Mouse (Mus musculus) thymus, adult 18-20 months (tissue): Measurements from ENCODE around the gene Tor1aip2.
A peak's percentile ranks its signal among the peaks of the same experiment; 100 is the strongest.

Experiments used
- DNase-seq, 2 experiments: peaks; one replicate each; pipeline ENCODE4 v3.0.0; 2022; ENCODE audit warnings: mixed read lengths in 2 of 2

Tor1aip2 gene

DNA sequence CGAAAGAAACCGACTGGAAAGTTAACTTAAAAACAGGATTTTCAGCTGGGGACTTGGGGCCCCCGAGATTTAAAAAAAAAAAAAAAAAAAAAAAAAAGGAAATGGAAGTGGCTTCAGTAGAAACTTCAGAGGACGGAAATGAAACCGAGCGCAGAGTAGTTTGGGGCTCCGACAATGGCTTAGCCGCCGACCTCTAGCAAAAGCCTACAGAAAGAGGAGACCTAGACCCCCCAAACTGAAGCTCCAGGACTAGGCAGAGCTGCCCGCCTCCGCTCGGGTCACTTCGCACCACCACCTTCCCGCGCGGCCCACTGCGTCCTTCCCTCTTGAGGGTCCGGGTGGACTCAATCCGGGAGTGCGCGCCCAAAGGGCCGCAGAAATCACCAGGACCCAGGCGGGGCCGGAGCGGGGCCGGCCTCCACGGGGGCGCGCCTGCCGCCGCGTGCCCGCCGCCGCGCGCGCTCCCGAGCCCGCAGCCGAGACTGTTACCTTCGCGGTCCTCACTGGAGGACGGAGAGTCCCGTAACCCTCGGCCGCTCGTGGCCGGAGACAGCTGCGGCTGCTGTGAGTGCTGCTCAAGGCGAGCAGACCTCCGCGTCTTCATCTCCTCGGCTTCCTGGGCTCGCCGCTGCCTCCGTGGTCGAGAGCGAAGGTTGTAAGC is at the start of gene Tor1aip2:
TSS of gene Tor1aip2 (plus strand) at position 135 of the 661 bp plus-strand sequence.
- DNase-seq, result no peak

DNA sequence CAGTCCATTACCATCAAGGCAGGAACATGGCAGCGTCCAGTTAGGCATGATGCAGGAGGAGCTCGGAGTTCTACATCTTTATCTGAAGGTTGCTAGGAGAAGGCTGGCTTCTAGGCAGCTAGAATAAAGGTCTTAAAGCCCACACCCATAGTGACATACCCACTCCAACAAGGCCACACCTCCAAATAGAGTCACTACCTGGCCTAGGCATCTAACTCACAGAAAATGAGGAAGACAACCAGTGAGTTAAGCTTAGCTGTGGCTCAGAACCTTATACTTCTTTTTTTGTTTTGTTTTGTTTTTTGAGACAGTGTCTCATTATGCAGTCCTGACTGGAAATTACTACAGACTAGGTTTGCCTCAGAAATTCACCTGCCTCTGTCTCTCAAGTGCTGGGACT is 47.6 kb upstream of the Tor1aip2 start:
- DNase-seq, result no peak

DNA sequence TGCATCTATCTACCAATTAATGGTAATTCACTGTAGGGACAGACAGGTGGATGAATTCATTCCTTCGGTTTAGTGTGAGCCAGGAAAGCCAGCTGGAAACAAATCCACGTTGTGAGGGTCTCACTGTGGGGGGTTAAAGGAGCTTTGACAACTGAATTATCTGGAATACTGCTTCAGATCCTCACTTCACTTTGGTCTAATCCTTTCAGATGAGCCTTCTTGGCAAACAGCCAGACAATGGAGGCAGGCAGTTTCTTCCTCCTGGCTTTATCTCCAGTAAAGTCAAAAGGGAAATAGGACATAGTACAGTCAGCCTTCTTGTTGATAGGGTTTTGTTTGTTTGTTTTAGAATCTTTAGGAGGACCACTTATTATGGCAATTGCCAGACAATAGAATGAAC is 45.8 kb upstream of the Tor1aip2 start:
- DNase-seq, result no peak

DNA sequence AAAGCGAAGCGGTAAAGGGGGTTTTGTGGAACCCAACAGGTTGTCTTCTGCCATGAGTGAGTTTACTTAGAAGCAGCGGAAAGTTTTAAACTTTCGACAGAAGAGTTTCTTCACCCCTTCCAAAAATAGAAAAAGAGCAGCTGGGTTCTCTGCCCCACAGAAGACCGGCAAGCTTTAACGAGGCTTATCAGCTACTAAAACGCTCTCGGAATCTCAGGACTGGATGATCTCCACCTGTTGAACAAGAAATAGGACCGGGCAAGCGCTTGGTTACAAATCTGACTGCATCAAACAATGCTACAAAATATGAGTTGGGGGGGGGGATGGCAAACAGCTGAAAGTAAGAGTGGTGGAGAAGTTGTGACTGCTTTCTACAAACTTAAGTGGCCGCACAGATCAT is 44.8 kb upstream of the Tor1aip2 start:
- DNase-seq, result no peak

DNA sequence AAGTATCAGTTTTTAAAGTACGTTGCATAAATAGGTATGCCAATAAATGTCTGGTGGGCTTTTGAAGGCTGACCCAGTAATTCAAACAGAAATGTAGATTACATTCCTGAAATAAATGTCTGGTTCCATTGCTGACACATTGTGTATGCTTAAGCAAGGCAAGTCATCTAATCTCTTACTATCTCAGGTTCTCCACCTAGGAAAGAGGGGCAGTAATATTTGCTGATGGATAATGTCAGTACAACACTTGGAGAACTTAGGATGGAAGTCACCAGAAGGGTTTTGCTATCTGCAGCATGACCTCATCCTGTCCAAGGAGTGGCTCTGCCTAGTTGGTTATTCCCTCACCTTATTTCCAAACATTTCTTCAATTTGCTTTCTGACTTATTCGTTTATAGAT is 40.7 kb upstream of the Tor1aip2 start:
- no peak for DNase-seq

DNA sequence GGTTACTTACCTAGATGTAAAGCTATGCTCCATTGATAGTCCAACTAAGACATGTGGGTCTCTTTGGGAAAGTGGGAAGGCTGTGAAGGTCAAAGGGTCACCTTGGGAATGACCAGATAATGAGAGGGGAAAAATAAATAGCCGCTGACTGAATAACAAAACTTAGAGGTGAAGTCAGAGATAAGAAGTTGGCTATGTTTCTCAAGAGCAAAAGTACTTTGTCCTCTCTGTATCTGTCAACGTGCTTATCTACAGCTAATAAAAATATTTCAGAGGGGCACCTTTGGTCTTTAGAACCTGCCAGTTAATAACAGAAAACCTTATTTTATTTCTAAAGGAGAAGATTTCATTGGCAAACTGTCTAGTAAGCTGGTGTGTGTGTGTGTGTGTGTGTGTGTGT is 39.6 kb upstream of the Tor1aip2 start:
- no peak for DNase-seq

DNA sequence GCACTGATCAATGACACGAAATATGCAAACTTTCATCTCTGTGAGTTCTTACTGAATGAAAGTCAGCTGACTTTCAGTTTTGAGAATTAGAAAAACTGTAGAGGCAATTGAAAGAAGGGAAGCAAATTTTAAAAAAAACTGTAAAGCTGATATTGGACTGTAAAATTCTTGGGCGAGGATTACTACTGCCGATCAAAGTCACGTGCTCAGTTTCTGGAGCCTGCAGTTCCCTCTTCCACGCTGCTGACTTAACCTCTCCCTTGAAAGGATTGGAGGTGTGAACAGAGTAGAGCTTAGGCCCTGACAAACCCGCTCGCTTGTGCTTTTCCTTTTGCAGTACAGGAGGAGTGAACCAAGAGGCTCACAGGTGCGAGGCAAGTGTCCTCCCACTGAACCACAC is 32.8 kb upstream of the Tor1aip2 start:
- no peak for DNase-seq

DNA sequence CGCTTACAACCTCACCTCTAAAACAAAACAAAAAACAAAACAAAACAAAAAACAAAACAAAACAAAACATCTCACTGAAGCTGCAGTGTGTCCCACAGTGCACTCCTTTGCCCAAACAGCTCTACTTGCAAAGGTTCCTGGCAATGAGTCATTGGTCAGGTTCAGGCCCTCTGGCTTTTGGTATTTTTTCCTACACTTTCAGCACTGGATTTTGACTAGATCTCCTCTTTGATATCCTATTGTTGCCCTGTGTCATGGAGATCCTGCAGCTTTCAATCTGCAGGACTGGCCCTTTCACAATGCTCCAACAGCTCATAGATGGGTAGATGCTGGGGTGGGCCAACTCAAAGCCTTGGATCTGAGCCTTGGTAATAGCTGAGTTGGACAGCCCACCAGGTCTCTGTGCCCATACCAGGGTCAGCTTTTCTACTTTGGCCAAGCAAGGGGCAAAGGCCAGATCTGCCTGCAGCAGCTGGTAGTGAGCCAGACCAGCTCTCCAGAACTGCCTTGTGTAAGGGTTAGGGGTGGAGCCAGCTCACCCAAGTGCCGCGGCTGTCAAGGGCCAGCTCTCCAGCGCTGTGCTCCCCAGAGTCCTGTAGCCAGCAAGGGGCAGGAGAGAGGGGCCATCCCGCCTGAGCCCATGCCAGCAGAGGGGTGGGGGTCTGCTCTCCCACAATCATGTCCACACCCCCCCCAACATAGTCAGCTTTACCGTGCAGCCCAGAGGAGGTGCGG is 31.8 kb upstream of the Tor1aip2 start:
- DNase-seq, result no peak

DNA sequence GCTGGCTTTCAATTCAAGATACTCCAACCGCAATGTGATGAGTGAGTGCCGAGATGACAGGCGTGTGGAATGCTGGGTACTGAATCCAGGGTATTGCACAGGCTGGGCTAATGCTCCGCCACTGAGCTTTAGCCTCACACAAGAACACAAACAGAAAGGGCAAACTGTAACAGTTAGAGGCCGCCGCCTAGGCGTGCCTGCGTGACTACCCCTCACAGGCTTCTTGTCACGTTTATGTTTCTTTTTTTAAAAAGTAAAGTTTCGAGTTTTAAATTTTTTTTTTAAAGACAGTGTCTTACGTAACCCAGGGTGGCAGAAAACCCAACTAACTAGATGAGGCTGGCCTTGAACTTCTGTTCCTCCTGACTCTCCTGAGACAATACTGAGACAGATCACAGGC is 29.3 kb upstream of the Tor1aip2 start:
- DNase-seq, result no peak

DNA sequence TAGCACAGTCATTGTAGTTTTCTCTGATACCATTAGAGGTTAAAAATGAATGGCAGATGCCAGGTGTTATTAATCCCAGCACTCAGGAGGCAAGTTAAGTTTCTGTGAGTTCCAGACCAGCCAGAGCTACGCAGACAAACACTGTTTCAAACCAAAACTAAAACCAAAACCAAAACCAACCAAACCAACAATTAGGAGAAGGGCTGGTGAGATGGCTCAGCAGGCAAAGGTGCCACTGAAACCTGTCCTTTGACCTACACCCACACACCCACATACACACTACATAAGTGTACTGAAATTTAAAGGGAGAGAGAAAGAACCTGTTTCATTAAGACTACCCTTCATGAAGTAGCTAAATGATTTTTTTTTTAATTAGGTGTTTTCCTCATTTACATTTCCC is 26.2 kb upstream of the Tor1aip2 start:
- no peak for DNase-seq

DNA sequence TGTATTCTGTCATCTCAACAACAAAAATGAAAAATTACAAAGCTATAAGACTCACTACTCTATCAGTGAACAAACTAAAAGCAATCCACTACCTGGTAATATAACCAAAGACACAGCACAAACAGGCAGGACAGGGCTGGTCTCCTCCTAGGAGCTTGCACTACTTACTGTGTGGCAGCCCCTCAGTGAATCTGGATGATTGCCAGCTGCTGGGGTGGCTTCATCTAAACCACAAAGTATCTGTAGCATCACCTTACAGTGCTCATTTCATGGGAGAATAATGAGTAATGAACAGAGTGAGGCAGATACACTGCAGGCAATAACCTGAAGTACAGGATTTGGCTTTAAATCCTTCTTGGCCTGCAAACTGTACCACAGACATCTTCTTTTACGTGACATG is 15.4 kb upstream of the Tor1aip2 start:
- DNase-seq, result no peak

DNA sequence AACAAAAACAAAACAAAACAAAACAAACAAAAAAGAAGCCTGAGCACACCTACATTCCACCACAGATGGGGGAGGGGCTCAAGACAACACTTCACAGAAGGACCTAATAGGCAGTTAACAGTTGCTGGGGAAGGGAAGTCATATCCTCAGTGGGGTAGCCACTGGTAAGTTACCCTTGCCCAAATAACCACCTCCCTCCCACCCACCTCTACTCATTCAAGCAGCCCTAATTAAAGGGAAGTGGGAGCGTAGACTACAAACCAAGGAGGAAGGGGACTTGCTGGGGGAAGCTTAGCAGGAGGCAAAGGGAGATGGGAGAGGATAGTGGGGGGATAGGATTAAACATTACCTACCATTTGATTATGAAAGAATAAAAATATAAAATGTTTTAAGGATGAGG is 14.8 kb upstream of the Tor1aip2 start:
- DNase-seq, result no peak

DNA sequence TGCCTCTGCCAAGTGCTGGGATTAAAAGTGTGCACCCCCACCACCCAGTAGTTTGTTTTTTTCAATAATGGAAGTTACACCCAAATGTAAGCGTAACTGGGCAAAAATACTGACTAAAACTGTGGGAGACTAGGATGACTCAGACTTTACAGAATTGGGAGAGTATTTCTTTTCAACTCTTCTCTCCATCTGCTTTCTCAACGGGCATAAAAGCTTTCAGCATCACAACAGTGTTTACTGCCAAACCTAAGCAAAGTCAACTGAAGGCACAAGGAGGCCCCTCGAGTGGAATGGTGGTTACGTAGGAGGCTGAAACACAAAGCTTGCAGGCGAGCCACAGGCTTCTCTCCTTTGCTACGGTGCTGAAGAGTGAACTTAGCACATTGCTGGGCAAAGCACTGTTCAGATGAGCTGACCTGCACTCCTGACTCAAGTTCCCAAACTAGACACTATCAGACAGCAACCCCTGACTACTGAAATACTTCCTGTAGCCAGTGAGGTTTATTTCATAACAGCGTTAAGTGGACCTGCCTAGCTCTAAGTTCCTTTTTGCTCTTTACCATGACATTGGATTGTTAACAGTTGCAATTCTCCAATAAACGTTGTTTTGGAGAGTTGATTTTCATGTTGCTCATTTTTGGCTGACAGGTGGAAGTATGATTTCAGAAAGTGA is 10.2 kb upstream of the Tor1aip2 start:
- no peak for DNase-seq

DNA sequence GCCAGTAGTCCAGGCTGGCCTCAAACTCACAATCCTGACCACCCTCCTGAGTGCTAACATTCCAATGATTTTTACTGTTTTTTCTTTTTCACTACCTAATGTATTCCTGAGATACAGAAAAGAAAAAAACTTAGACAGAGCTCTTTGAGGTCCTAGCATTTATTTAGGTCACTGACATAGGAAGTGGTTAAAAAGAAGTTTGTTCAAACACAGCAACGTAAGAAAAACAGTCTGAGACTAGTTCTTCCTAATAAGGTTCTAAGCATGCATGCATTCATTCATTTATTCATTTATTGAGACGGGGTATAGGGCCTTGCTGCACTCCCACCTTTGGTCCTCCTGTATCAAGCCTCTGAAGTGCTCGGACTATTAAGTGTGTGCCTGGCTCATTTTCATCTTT is 7.4 kb upstream of the Tor1aip2 start:
- DNase-seq, result no peak

DNA sequence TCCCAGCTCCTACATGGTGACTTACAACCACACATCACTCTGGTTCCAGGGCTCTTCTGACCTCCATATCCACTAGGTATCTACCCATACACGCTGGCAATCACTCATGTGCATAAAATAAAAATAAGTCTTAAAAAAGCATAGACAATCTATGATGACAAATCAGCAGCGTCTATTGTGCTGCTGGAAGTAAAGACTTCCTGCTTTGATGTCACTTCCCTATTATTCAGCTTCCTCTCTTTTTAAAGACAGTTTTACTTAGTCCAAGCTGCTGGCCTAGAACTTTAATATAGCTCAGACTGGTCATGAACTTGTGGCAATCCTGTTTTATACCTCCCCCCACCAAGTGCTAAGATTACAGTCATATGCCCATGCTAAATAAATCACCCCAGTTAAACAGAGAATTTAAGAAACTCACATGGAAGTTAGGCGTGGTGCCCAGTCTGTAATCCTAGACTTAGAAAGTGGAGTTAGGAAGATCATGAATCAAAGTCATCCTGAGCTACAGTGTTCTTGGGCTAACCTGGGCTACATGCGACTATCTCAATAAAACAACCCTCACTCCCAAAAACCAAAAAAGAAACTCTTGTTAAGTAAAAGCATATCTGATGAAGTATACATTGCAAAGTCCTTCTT is 6.7 kb upstream of the Tor1aip2 start:
- no peak for DNase-seq

DNA sequence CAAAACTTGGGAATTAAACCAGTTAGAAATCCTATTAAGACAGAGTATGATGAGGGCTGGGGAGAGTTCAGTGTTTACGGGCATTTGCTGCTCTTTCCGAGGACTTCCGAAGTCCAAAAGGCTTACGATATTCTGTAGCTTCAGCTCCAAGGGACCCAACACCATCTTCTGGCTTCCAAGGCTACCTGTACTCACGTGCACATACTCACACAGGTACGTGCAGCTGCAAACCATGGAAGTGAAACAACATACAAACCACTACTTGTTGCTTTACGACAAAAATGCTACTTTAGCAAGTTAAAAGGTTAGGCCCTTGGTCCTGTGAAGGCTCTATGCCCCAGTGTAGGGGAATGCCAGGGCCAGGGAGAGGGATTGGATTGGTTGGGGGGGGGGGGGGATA is 1.3 kb upstream of the Tor1aip2 start:
- no peak for DNase-seq

DNA sequence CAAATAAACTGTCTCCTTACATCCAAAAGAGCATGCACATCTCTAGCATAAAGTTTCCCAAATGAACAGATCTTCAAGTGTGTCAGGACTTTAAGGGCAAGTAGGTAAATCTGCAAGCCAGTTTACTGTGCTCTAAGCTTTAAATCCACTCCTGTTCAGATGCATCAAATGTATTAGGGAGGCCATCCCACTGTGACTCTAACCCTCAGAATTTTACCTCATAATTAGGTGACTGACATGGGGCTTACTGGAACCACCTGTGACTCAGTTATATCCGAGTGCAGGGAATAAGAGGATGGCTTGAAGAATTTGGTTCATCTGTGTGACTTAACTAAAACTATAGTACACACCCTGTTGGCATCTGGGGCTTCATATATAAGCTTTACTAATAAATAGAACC is 542 bp upstream of the Tor1aip2 start:
- DNase-seq, result no peak

DNA sequence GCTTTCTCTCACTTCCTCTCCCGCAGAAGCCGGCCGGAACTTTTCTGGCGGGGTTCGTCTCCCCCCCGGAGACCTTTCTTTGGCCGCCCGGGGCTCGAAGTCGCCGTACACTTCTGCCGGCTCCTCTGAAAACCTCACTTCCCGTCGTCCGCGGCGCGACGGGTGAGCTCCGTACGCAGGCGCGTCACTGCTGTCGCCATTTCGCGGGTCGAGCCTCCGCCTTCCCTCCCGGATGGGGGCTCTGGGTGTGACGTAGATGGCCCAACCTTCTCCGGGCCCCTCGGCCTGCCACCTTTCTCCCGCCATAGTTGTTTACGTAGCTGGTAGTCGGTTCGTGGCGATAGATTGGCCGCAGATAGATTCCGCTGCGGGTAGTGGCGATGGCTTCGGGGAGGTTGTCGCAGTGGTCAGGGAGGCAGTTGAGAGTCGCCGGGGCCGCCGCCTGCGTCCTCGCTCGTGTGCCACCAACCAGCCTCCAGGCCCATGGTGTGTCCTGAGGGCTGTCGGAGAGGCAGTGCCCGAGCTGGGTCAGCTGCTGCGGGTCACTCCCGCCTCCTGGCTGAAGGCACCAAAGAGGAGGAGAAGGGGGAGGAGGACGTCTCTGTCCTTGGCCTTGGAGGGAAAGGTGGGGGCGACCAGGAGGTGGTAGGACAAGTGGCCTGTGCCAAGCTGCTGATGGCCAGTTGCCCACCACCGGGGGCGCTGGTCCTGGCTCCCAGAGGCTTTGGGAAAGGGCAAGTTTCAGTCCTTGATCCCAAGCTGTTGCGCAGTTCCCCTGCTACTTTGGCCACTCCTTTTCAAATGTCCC is 931 bp downstream of the Tor1aip2 start, which contains the start of gene Tor1aip1:
TSS of gene Tor1aip1 (minus strand) at position 551 of the 808 bp plus-strand sequence.
- DNase-seq, result peak; percentile 98

DNA sequence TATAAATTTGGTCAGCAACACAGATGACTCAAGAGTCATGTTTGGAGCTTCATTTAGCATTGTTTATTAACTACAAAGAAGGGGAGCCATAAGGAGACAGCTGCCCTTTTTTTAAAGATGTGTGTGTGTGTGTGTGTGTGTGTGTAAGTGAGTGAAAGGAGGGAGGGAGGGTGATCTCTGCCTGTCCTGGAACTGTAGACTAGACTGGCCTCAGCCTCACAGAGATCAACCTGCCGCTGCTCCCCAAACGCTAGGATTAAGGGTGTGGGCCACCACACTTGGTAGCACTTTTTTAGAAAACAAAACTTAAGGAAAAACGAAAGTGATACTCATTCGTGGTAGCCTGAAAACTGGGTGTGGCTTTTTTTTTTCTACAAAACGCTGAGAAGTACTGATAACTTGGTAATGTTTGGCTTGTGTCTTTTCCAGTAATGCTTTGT is 2.0 kb downstream of the Tor1aip2 start:
- peak in 1 of 2 experiments; percentile 15 for DNase-seq

DNA sequence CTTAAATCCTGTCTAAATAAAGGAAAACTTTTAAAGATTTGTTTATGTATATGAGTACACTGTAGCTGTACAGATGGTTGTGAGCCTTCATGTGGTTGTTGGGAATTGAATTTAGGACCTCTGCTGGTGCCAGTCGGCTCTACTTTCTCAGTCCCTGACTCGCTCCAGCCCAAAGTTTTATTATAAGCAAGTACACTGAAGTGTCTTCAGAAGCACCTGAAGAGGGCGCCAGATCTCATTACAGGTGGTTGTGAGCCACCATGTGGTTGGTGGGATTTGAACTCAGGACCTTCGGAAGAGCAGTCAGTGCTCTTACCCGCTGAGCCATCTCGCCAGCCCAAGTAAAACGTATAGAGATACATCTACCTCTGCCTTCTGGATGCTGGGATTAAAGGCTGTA is 4.8 kb downstream of the Tor1aip2 start:
- peak in 1 of 2 experiments; percentile 14 for DNase-seq

DNA sequence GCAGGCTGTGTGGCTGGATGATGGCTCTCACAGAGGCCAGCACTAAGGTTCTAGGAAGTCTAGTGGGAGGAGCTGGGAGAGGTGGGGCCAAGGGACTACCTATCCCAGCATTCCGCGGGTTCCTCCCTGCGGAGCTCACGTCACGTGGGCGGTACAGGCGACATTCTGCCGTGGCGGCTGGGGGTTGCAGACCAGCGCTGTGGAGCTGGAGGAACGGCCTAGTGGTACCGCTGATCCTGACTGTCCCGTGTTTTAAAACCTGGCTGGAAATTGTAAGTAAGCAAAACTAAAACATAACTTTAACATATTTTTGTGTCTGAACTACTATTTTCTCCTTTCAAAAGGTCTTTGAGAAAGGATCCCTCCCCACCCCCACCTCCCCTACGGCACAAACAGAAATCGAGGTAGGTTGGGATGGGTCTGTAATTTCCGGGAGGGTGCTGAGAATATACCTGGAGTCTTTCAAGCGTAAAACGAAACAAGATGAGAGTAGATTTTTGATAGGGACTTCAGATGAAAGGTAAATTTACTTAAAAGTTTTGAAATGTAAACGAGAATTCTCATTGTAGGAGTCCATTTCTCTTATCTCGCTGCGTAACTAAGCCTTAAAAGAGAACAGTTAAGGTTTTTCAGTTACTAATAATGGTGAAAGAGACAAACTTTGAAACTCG is 5.7 kb downstream of the Tor1aip2 start:
- DNase-seq, result peak; percentile 83 to 91
